Mouse (Mus musculus) skeletal muscle tissue, adult 2 months (tissue): ENCODE measurements around the gene Dek.

Experiments
- DNase-seq: peaks from one replicate; pipeline ENCODE4 v3.0.0-alpha.2; 2012; ENCODE audit warnings: low read depth, low spot score

Gene Dek

GRCm38 (mm10) chr13:47056781-47057180, 49.2 kb downstream of the Dek start:
- no peak for DNase-seq

DNA sequence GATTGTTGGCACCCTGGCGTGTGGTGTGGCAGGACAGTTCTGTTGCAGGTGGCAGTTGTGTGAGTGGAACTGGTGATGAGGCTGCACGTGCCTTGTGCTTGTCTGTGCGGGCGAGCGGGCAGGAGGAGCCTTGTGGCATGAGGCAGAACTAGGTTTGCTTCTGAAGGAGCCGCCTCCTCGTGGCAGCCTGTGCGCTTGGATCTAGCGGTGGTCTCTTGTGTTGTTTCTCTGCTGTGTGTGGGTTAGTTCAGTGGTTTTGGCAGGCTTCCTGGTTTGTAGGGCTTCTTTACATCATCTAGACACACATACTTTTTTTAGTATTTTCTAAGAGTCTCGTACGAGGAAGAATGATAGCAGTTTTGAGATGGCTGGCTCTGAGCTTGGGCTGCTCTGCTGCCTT, 49.9 kb downstream of the Dek start:
- DNase-seq, result no peak

- no peak for DNase-seq
Observed at GRCm38 (mm10) chr13:47053971-47054370, 52.0 kb downstream of the Dek start.

- no peak for DNase-seq
Observed at GRCm38 (mm10) chr13:47050009-47050408, 56.0 kb downstream of the Dek start.

DNA sequence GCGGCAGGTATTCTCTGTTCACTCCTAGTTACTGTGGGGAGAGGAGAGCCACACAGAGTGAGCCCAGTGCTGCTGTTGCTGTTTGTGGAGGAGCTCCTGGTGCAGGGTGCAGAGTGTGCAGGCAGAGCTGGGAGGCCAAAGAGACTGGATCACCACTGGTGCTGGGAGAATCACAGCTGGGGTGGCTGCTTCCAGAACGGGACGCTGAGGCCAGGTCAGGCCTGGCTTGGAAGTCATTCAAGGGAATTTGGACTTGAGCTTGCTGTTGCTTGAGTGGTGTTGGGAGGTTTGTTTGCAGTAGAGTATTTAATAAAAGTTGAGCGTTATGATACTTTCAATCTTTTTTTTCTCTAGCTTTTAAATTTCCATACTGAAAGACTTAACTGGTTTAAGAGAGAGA, 58.0 kb downstream of the Dek start:
- DNase-seq, result peak; percentile 10

GRCm38 (mm10) chr13:47044617-47044947, 61.4 kb downstream of the Dek start, which contains the start of gene Tpmt:
Tpmt (minus strand) TSS chr13:47044737.
- peak; percentile 17 for DNase-seq

DNA sequence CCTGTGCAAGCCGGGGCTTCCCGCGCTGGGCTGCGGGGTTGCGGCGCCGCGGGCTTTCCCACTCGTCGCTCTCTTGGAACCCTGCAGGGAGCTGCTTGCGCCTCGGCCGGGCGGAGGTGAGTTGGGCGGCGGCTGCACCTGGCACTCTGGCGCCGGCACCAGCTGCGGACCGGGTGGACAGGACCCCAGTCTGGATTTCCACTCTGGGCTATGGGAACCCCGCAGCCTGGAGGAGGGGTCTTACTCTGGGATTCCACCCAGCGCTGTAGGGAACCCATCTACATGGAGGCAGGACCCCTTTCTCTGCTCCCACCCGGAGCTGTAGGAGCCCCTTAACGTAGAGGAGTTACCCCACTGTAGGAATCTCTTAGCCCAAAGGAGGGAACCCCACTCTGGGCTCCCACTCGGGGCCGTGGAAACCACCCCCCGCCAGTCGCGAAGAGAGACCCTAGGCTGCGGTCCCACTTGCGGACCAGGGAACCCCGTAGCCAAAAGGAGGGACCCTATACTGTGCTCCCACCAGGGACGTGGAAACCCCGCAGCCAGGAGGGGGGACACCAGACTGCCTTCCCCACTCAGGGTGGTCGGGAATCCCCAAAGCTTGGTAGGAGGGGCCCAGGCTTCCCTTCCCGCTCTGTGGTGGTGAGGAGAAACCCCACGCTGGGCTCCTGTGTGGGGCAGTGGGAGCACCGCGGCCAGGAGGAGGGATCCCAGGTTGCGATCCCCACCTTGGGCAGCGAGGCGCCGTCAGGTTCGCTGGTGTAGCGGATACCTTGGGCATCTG, 62.0 kb downstream of the Dek start:
- DNase-seq, result peak; percentile 18

DNA sequence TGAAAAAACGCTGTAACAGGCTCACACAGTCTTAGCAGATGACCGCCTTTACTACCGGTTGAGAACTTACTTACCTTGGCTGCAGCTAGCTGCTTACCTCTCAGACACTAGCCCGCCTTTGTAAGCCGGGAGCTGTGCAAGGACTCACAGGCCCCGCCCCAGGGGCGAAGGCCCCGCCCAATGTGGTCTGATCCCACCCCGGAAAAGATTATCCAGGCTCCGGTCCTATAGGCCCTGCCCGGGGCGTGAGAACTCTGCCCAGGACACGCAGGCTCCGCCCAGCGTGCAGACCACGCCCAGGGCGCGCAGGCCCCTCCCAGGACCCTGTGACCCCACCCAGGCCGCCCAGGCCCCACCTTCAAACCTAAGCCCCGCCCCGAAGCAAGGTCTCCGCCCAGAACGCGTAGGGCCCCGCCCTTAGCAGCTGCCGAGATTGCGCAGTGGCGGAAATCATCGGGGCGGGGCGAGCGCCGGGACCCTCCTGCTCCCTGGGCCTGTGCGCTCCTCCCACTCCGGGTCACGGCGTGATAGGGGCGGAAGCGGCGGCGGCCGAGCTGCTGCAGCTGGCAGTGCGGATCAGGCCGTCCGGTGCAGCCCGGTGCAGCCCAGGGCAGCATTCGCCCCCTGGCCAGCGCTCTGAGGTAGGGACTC, 62.8 kb downstream of the Dek start, which contains the start of gene Kdm1b:
Kdm1b (plus strand) TSS at position 470 of the 651 bp plus-strand sequence.
- DNase-seq, result peak; percentile 99

GRCm38 (mm10) chr13:47042024-47042633, 63.9 kb downstream of the Dek start:
- DNase-seq, result no peak

- DNase-seq, result no peak
Observed at GRCm38 (mm10) chr13:47040061-47040460, 65.9 kb downstream of the Dek start.

- DNase-seq, result no peak
Observed at GRCm38 (mm10) chr13:47037946-47038345, 68.1 kb downstream of the Dek start.
